In genomic region chr15:27665392-27665911, GRCm38 (mm10) we compare ENCODE assay signal across 7 mouse cellular contexts. TPM values are rescaled to one million over a fixed set of nuclear protein-coding genes. Genes with fewer than 3 reads are reported as not detected.
DNase-seq lines count a peak whose midpoint lies in the region; ATAC-seq and TF ChIP-seq lines count a peak whose summit lies in the region.

No protein-coding gene starts in this region.

- H3K9me3 ChIP-seq in liver, embryonic 16.5 days (replicated peaks; ENCODE audit: control insufficient read depth, low read length): no peaks in the 10 kb centered on the region
- no peaks in the 10 kb centered on the region for H3K9me3 ChIP-seq in liver, embryonic 11.5 days (ENCODE audit: control insufficient read depth, low read length)
- no peaks in the 10 kb centered on the region for H3K9me3 ChIP-seq in forebrain, embryonic 15.5 days
- H3K9me3 ChIP-seq in kidney, embryonic 15.5 days (replicated peaks): no peaks in the 10 kb centered on the region
- no peaks in the 10 kb centered on the region for H3K9me3 ChIP-seq in midbrain, postnatal 0 days (ENCODE audit: low read length)

- ATAC-seq in liver, embryonic 16.5 days (ENCODE audit: low read depth): no peak
- ATAC-seq in liver, embryonic 11.5 days (replicated peaks; ENCODE audit: low FRiP score): no peak
- ATAC-seq in forebrain, embryonic 15.5 days (replicated peaks): no peak
- 0 out of 2 replicates have a peak, but pooled peaks have one; percentile 33 for ATAC-seq in kidney, embryonic 15.5 days (replicated peaks; ENCODE audit: low FRiP score)
- peak; percentile 69 for ATAC-seq in midbrain, postnatal 0 days (ENCODE audit: low FRiP score)

- peaks cover 5% of the 10 kb centered on the region for H3K4me1 ChIP-seq in liver, embryonic 16.5 days (ENCODE audit: control insufficient read depth, low read depth, low read length)
- H3K4me1 ChIP-seq in liver, embryonic 11.5 days (replicated peaks; ENCODE audit: control insufficient read depth, insufficient read depth, low read length): peaks cover 10% of the 10 kb centered on the region
- peaks cover 2% of the 10 kb centered on the region; the same call in 1 of the 2 replicates for H3K4me1 ChIP-seq in cerebellum, adult 2 months (ENCODE audit: control insufficient read depth, insufficient read depth, low read length)
- H3K4me1 ChIP-seq in forebrain, embryonic 15.5 days: no peaks in the 10 kb centered on the region
- H3K4me1 ChIP-seq in kidney, embryonic 15.5 days: peaks cover 7% of the 10 kb centered on the region
- H3K4me1 ChIP-seq in midbrain, postnatal 0 days (ENCODE audit: insufficient read depth, low read length): no peaks in the 10 kb centered on the region

- H3K27me3 ChIP-seq in liver, embryonic 16.5 days (ENCODE audit: control insufficient read depth, insufficient read depth, low read depth, low read length): no peaks in the 10 kb centered on the region
- no peaks in the 10 kb centered on the region for H3K27me3 ChIP-seq in liver, embryonic 11.5 days (replicated peaks; ENCODE audit: control insufficient read depth, insufficient read depth, low read length)
- H3K27me3 ChIP-seq in cerebellum, adult 2 months (ENCODE audit: control insufficient read depth, insufficient read depth, low read length): no peaks in the 10 kb centered on the region
- H3K27me3 ChIP-seq in forebrain, embryonic 15.5 days: no peaks in the 10 kb centered on the region
- H3K27me3 ChIP-seq in kidney, embryonic 15.5 days: no peaks in the 10 kb centered on the region
- H3K27me3 ChIP-seq in midbrain, postnatal 0 days (ENCODE audit: insufficient read depth, low read length): no peaks in the 10 kb centered on the region

- no peak overlapping the region for H3K4me3 ChIP-seq in liver, embryonic 16.5 days (ENCODE audit: low read depth, low read length)
- no peak overlapping the region for H3K4me3 ChIP-seq in liver, embryonic 11.5 days (ENCODE audit: low read depth, low read length)
- peak overlapping the region; percentile 82 for H3K4me3 ChIP-seq in cerebellum, adult 2 months (replicated peaks; ENCODE audit: insufficient read depth, low read depth, low read length)
- H3K4me3 ChIP-seq in forebrain, embryonic 15.5 days: no peak overlapping the region
- H3K4me3 ChIP-seq in kidney, embryonic 15.5 days (replicated peaks): no peak overlapping the region
- peak overlapping the region; percentile 23; the same call in 1 of the 2 replicates for H3K4me3 ChIP-seq in midbrain, postnatal 0 days (ENCODE audit: low read depth, low read length)

- DNase-seq in liver, embryonic 11.5 days (ENCODE audit: low spot score): no peak
- DNase-seq in cerebellum, adult 2 months: peak; percentile 75 to 78
- DNase-seq in midbrain, postnatal 0 days (ENCODE audit: low spot score): peak; percentile 80
- no peak for DNase-seq in spleen, postnatal 4 days (ENCODE audit: low spot score in 2 of 2)

- 0 out of 2 replicates have a peak overlapping the region, but pooled peaks have one; percentile 24 for H3K27ac ChIP-seq in liver, embryonic 16.5 days (ENCODE audit: low read length)
- no peak overlapping the region for H3K27ac ChIP-seq in liver, embryonic 11.5 days (ENCODE audit: low read depth, low read length)
- H3K27ac ChIP-seq in cerebellum, adult 2 months (ENCODE audit: insufficient read depth, low read length): no peak overlapping the region
- no peak overlapping the region for H3K27ac ChIP-seq in forebrain, embryonic 15.5 days (replicated peaks)
- no peak overlapping the region for H3K27ac ChIP-seq in kidney, embryonic 15.5 days
- H3K27ac ChIP-seq in midbrain, postnatal 0 days (ENCODE audit: low read depth, low read length): no peak overlapping the region

- no peak overlapping the region for H3K4me2 ChIP-seq in liver, embryonic 16.5 days (ENCODE audit: low read depth, low read length)
- H3K4me2 ChIP-seq in liver, embryonic 11.5 days: no peak overlapping the region
- H3K4me2 ChIP-seq in forebrain, embryonic 15.5 days (replicated peaks): peak overlapping the region; percentile 23
- H3K4me2 ChIP-seq in kidney, embryonic 15.5 days: peak overlapping the region; percentile 29
- H3K4me2 ChIP-seq in midbrain, postnatal 0 days (ENCODE audit: low read depth, low read length, poor library complexity, severe bottlenecking): peak overlapping the region; percentile 51

- WGBS in liver, embryonic 16.5 days (ENCODE audit: insufficient replicate concordance): 59% methylated on average over 21 of the region's 21 CpGs
- 73% methylated on average over 21 of the region's 21 CpGs for WGBS in liver, embryonic 11.5 days
- WGBS in cerebellum, adult 2 months: 2% methylated on average over 21 of the region's 21 CpGs
- WGBS in forebrain, embryonic 15.5 days: 51% methylated on average over 21 of the region's 21 CpGs
- WGBS in kidney, embryonic 15.5 days: 45% methylated on average over 21 of the region's 21 CpGs
- WGBS in midbrain, postnatal 0 days: 45% methylated on average over 21 of the region's 21 CpGs

- no peak overlapping the region for H3K9ac ChIP-seq in liver, embryonic 16.5 days (ENCODE audit: low read depth, low read length)
- H3K9ac ChIP-seq in liver, embryonic 11.5 days (ENCODE audit: low read depth, low read length): no peak overlapping the region
- H3K9ac ChIP-seq in forebrain, embryonic 15.5 days (replicated peaks): no peak overlapping the region
- no peak overlapping the region for H3K9ac ChIP-seq in kidney, embryonic 15.5 days
- no peak overlapping the region for H3K9ac ChIP-seq in midbrain, postnatal 0 days (replicated peaks; ENCODE audit: low read length, poor library complexity, severe bottlenecking)

- TF ChIP-seq CTCF in cerebellum, adult 2 months (IDR thresholded peaks at IDR 0.05; ENCODE audit: borderline replicate concordance, insufficient read depth, low read depth, low read length): no peak
- no peak for TF ChIP-seq CTCF in midbrain, postnatal 0 days (IDR thresholded peaks at IDR 0.05)

- H3K36me3 ChIP-seq in liver, embryonic 16.5 days (ENCODE audit: control insufficient read depth, insufficient read depth): no peaks in the 10 kb centered on the region
- H3K36me3 ChIP-seq in liver, embryonic 11.5 days (ENCODE audit: control insufficient read depth, insufficient read depth, low read length): no peaks in the 10 kb centered on the region
- H3K36me3 ChIP-seq in forebrain, embryonic 15.5 days: no peaks in the 10 kb centered on the region
- H3K36me3 ChIP-seq in kidney, embryonic 15.5 days: peaks cover 10% of the 10 kb centered on the region; the same call in 1 of the 2 replicates
- H3K36me3 ChIP-seq in midbrain, postnatal 0 days (ENCODE audit: insufficient read depth, low read length): no peaks in the 10 kb centered on the region

- 0 out of 2 replicates have a peak, but pooled peaks have one; percentile 32 for TF ChIP-seq POLR2A in cerebellum, adult 2 months (IDR thresholded peaks at IDR 0.05; ENCODE audit: borderline replicate concordance, insufficient read depth, low read length)

RNA-seq across cellular contexts. Expression of gene Otulinl, which starts 15.9 kb away (rescaled TPM):
- polyA plus RNA-seq in liver, embryonic 16.5 days (2015; fragmentation: Nextera tagmentation; extraction: Ambion mirVana): 8.8 and 9.5 TPM in 2 replicates
- polyA plus RNA-seq in liver, embryonic 11.5 days (2014; fragmentation: Nextera tagmentation; extraction: Ambion mirVana): 13.4 and 14.7 TPM in 2 replicates
- polyA plus RNA-seq in cerebellum, adult 2 months (2012; rRNA removed): 5.4 and 6.5 TPM in 2 replicates
- polyA plus RNA-seq in forebrain, embryonic 15.5 days (2015; fragmentation: Nextera tagmentation; extraction: Ambion mirVana): 10.2 and 12.5 TPM in 2 replicates
- polyA plus RNA-seq in kidney, embryonic 15.5 days (2015; fragmentation: Nextera tagmentation; extraction: Ambion mirVana): 26.5 and 30.5 TPM in 2 replicates
- 6.2 and 6.4 TPM in 2 replicates for total RNA-seq in midbrain, postnatal 0 days (2014; rRNA removed)
- polyA plus RNA-seq in midbrain, postnatal 0 days (2015; fragmentation: Nextera tagmentation; extraction: Ambion mirVana): 13.0 and 14.9 TPM in 2 replicates

RNA-seq across cellular contexts. Expression of gene Otulin, which starts 35.0 kb away (rescaled TPM):
- polyA plus RNA-seq in liver, embryonic 16.5 days (2015; fragmentation: Nextera tagmentation; extraction: Ambion mirVana): 7.8 and 12.3 TPM in 2 replicates
- polyA plus RNA-seq in liver, embryonic 11.5 days (2014; fragmentation: Nextera tagmentation; extraction: Ambion mirVana): 45.9 and 47.5 TPM in 2 replicates
- polyA plus RNA-seq in cerebellum, adult 2 months (2012; rRNA removed): 26.0 and 26.6 TPM in 2 replicates
- 28.6 and 30.7 TPM in 2 replicates for polyA plus RNA-seq in forebrain, embryonic 15.5 days (2015; fragmentation: Nextera tagmentation; extraction: Ambion mirVana)
- 29.0 and 32.2 TPM in 2 replicates for polyA plus RNA-seq in kidney, embryonic 15.5 days (2015; fragmentation: Nextera tagmentation; extraction: Ambion mirVana)
- total RNA-seq in midbrain, postnatal 0 days (2014; rRNA removed): 17.8 and 24.7 TPM in 2 replicates
- polyA plus RNA-seq in midbrain, postnatal 0 days (2015; fragmentation: Nextera tagmentation; extraction: Ambion mirVana): 19.6 and 23.9 TPM in 2 replicates

Comparison
In these comparisons a context has a peak if more than half of its experiments do, and no peak if none do; other contexts are left out.
1. ATAC-seq: peak in kidney, embryonic 15.5 days (single experiment) and midbrain, postnatal 0 days (single experiment); none in liver, embryonic 16.5 days (single experiment), liver, embryonic 11.5 days (single experiment) and forebrain, embryonic 15.5 days (single experiment).
2. H3K4me2 ChIP-seq: peak in forebrain, embryonic 15.5 days (single experiment), kidney, embryonic 15.5 days (single experiment) and midbrain, postnatal 0 days (single experiment); none in liver, embryonic 16.5 days (single experiment) and liver, embryonic 11.5 days (single experiment).
3. H3K4me3 ChIP-seq: peak in cerebellum, adult 2 months (single experiment) and midbrain, postnatal 0 days (single experiment); none in liver, embryonic 16.5 days (single experiment), liver, embryonic 11.5 days (single experiment), forebrain, embryonic 15.5 days (single experiment) and kidney, embryonic 15.5 days (single experiment).
4. DNase-seq: peak in cerebellum, adult 2 months (2 of 2) and midbrain, postnatal 0 days (single experiment); none in liver, embryonic 11.5 days (single experiment) and spleen, postnatal 4 days (0 of 2).